Mouse (Mus musculus) forebrain, embryonic 14.5 days (tissue): Measurements from ENCODE around the gene Lrrn2. TPM values are rescaled to one million over a fixed set of nuclear protein-coding genes. Genes with fewer than 3 reads are reported as not detected.

ENCODE experiments used
- ATAC-seq: fragments of 200-750 bp; cut with Nextera tagmentation; 2 replicates; pipeline ENCODE4 v1.8.0; 2017; ENCODE audit warnings: mild to moderate bottlenecking, moderate library complexity
- DNase-seq: peaks from one replicate; pipeline ENCODE4 v3.0.0-alpha.2; 2015; ENCODE audit warnings: low spot score
- H3K27ac ChIP-seq: fragments of 300-500 bp; sonication (generic); 2 replicates; pipeline ENCODE4 v1.5.1; 2014; ENCODE audit warnings: low read depth, mild to moderate bottlenecking, control low read depth, low read length, moderate library complexity
- H3K27me3 ChIP-seq: fragments of 300-500 bp; sonication (generic); replicated peaks from 2 replicates; pipeline ENCODE4 v1.6.1; 2014; ENCODE audit warnings: low read length, control low read depth, mixed read lengths; ENCODE audit not compliant: control insufficient read depth, insufficient read depth
- H3K36me3 ChIP-seq: fragments of 300-500 bp; sonication (generic); 2 replicates; pipeline ENCODE4 v1.6.1; 2014; ENCODE audit warnings: low read length, control low read depth; ENCODE audit not compliant: control insufficient read depth, insufficient read depth
- H3K4me1 ChIP-seq: fragments of 300-500 bp; sonication (generic); 2 replicates; pipeline ENCODE4 v1.6.1; 2014; ENCODE audit warnings: antibody characterized with exemption, low read length, control low read depth; ENCODE audit not compliant: control insufficient read depth, insufficient read depth
- H3K4me2 ChIP-seq: fragments of 300-500 bp; sonication (generic); 2 replicates; pipeline ENCODE4 v1.6.1; 2014; ENCODE audit warnings: mild to moderate bottlenecking, control low read depth, low read length
- H3K4me3 ChIP-seq: fragments of 300-500 bp; sonication (generic); 2 replicates; pipeline ENCODE4 v1.5.1; 2014; ENCODE audit warnings: low read depth, low read length, control low read depth
- H3K9ac ChIP-seq: fragments of 300-500 bp; sonication (generic); 2 replicates; pipeline ENCODE4 v1.6.1; 2014; ENCODE audit warnings: mild to moderate bottlenecking, low read length, control low read depth, moderate library complexity
- H3K9me3 ChIP-seq: fragments of 300-500 bp; sonication (generic); replicated peaks from 2 replicates; pipeline ENCODE4 v1.6.1; 2016; ENCODE audit warnings: low read length, control low read depth, mixed read lengths; ENCODE audit not compliant: control insufficient read depth
- WGBS: fragments of 180-500 bp; shearing (Covaris S2); extraction: QIAGEN DNeasy Blood & Tissue Kit; methylation state at CpG from one replicate; pipeline ENCODE4 v1.1.7; 2014; 5-methylcytosine and 5-hydroxymethylcytosine counted together
- polyA plus RNA-seq: library from polyadenylated mRNA; unstranded; fragments of >200 nt; fragmentation: Nextera tagmentation; extraction: Ambion mirVana; gene quantifications from 2 replicates; pipeline ENCODE4 v1.2.1, GENCODE M21; 2014

Lrrn2 gene
- polyA plus RNA-seq, 1 experiment from 2014 or later, result 25.2 TPM

DNA sequence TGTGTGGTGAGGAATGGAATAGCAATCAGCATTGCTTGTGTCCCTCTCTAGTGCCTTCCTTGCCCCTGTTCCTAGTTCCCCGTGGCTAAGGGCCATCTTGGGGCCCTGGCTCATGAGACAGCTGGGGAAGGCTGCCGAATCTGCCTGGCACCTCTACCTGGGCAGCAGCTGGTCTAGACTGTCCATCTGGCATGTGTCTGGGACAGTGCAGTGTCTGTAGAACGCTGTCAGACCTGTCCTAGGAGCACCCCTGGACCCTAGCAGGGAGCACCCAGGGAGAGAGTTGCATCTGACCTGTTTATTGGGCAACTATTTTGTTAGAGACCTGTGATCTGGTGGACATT lies 48.8 kb downstream of the Lrrn2 start:
- DNase-seq (no peak), ATAC-seq (0 out of 2 replicates have a peak, but pooled peaks have one; percentile 20)
- WGBS, result 60% methylated on average over 3 of the region's 3 CpGs
- Histone ChIP-seq H3K27me3 (no peaks in the 10 kb centered on the region), H3K4me1 (no peaks in the 10 kb centered on the region), H3K36me3 (no peaks in the 10 kb centered on the region), H3K4me2 (no peak overlapping the region), H3K27ac (no peak overlapping the region), H3K4me3 (no peak overlapping the region), H3K9me3 (no peaks in the 10 kb centered on the region), H3K9ac (no peak overlapping the region)

DNA sequence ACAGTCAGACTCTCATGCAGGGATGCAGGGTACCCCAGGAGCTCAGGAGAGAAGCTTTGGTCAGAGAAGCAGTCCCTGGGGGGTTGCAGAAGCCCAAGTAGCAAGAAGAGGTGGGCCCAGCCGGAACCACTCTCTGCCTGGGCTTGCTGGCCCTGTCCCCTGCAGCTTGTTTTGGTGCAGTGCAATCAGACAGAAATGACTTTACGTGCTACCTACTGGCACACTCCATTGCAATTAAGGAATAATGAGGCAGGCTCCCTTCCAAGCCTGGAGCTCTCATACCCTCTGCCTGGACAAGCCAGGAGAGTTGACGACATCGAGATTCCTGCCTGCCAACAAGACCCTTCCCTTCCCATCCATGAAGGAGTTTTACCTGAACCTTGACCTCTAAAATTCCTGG lies 50.2 kb downstream of the Lrrn2 start:
- no peak for DNase-seq
- no peak for ATAC-seq
- 55% methylated on average over 4 of the region's 4 CpGs for WGBS
- Histone ChIP-seq H3K4me3 (no peak overlapping the region), H3K36me3 (no peaks in the 10 kb centered on the region), H3K27ac (no peak overlapping the region), H3K9me3 (no peaks in the 10 kb centered on the region), H3K4me1 (peaks cover 4% of the 10 kb centered on the region; the same call in 1 of the 2 replicates), H3K27me3 (no peaks in the 10 kb centered on the region), H3K4me2 (no peak overlapping the region), H3K9ac (no peak overlapping the region)

DNA sequence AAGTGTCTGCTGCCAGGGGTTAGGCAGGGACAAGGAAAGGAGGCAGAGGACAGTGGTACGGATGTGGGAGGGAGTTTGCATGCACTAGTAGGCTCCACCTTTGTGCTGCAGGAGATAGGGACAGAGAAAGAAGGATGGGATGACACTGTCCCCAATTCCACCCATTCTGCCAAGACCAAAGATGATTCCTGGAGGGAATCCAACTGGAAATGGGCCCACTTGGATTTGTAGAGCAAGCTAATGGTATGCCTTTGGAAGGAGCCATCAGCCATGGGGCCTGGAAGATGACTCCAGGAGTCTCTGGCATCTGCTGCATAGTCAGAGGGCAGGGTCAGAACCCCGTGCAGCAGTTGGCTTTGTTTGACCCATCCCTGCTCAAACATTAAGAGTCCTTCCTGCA lies 52.3 kb downstream of the Lrrn2 start:
- H3K27me3 ChIP-seq, result no peaks in the 10 kb centered on the region
- no peak overlapping the region for H3K4me3 ChIP-seq
- H3K4me2 ChIP-seq, result no peak overlapping the region
- peaks cover 4% of the 10 kb centered on the region; the same call in 1 of the 2 replicates for H3K4me1 ChIP-seq
- H3K9me3 ChIP-seq, result no peaks in the 10 kb centered on the region
- ATAC-seq, result no peak
- 79% methylated on average over 2 of the region's 2 CpGs for WGBS
- no peak overlapping the region for H3K9ac ChIP-seq
- no peak for DNase-seq
- no peaks in the 10 kb centered on the region for H3K36me3 ChIP-seq
- no peak overlapping the region for H3K27ac ChIP-seq

DNA sequence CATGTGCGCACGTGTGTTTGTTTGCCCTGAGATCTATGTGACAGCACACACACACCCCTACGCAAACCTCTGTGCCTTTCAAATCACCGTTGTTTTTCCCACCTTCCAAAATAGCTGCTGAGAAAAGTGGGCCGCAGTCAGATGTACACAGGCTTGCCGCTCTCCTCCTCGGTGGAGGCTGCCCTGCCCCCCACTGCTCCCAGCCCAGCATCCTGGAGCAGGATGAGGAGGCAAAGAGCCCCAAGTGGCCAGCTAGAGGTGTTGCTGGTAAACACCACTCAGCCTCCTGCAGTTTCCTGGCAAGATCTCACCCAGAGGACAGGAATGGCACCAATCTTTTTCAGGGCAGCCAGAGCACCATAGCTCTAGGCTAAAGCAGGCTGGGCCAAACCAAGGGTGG lies 54.8 kb downstream of the Lrrn2 start:
- peak; percentile 78 for DNase-seq
- WGBS, result 34% methylated on average over 7 of the region's 7 CpGs
- H3K9ac ChIP-seq, result no peak overlapping the region

DNA sequence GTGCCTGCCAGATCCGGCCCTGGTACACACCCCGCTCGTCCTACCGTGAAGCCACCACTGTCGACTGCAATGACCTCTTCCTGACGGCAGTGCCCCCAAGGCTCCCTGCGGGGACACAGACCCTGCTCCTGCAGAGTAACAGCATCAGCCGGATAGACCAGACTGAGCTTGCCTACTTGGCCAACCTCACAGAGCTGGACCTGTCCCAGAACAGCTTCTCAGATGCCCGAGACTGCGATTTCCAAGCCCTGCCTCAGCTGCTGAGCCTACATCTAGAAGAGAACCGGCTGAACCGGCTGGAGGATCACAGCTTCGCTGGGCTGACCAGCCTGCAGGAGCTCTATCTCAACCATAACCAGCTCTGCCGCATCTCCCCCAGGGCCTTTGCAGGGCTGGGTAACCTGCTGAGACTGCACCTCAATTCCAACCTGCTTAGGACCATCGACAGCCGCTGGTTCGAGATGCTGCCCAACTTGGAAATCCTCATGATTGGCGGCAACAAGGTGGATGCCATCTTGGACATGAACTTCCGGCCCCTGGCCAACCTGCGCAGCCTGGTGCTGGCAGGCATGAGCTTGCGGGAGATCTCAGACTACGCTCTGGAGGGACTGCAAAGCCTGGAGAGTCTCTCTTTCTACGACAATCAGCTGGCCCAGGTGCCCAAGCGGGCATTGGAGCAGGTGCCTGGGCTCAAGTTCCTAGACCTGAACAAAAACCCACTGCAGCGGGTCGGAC lies 57.4 kb downstream of the Lrrn2 start:
- no peaks in the 10 kb centered on the region for H3K9me3 ChIP-seq
- peaks cover 16% of the 10 kb centered on the region for H3K36me3 ChIP-seq
- no peak overlapping the region for H3K4me3 ChIP-seq
- H3K4me2 ChIP-seq, result no peak overlapping the region
- no peak overlapping the region for H3K9ac ChIP-seq
- WGBS, result 91% methylated on average over 26 of the region's 26 CpGs
- DNase-seq, result no peak
- peaks cover 4% of the 10 kb centered on the region; the same call in 1 of the 2 replicates for H3K4me1 ChIP-seq
- H3K27ac ChIP-seq, result no peak overlapping the region
- H3K27me3 ChIP-seq, result no peaks in the 10 kb centered on the region
- no peak for ATAC-seq

More for the DNA sequence above, 54.8 kb downstream of the Lrrn2 start:
- no peak overlapping the region for H3K4me3 ChIP-seq
- no peak overlapping the region for H3K27ac ChIP-seq
- H3K4me1 ChIP-seq, result peaks cover 4% of the 10 kb centered on the region; the same call in 1 of the 2 replicates
- H3K36me3 ChIP-seq, result peaks cover 16% of the 10 kb centered on the region
- no peak overlapping the region for H3K4me2 ChIP-seq
- no peaks in the 10 kb centered on the region for H3K9me3 ChIP-seq
- peak; percentile 83 for ATAC-seq
- no peaks in the 10 kb centered on the region for H3K27me3 ChIP-seq

DNA sequence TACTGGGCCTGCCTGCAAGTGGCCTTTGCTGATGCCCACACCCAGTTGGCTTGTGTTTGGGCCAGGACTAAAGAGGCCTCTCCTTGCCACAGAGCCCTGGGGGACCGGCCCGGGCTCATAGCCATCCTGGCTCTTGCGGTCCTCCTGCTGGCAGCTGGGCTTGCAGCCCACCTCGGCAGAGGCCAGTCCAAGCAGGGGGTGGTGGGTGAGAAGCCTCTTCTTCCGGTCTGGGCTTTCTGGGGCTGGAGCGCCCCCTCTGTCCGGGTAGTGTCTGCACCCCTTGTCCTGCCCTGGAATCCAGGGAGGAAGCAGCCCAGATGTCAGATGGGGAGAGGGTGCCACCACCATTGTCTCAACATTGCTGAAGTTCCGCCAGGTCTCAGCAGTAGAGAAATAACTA lies 58.9 kb downstream of the Lrrn2 start:
- Histone ChIP-seq H3K9me3 (no peaks in the 10 kb centered on the region), H3K4me2 (no peak overlapping the region), H3K4me3 (no peak overlapping the region), H3K27me3 (no peaks in the 10 kb centered on the region), H3K9ac (no peak overlapping the region), H3K4me1 (peaks cover 4% of the 10 kb centered on the region; the same call in 1 of the 2 replicates), H3K36me3 (peaks cover 16% of the 10 kb centered on the region), H3K27ac (no peak overlapping the region)
- ATAC-seq (no peak), DNase-seq (no peak)
- 88% methylated on average over 8 of the region's 8 CpGs for WGBS

DNA sequence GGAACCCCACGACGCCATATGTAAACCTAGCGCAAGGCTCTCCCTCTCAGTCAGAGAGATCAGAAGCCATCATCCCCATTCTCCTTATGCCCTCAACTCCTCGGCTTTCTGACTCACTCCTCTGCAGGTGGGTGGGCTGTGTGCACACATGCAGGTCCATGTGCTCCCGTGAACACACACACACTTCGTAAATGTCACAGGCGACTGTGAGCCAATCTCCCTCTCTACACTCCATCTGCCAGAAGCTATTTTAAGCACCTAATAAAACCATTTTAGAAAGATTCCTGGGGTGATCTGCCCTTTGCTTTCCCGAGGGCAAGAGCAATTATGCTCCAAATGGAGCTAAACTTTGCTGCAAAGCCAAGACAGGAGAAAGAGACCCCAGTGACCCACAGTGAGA lies 65.8 kb downstream of the Lrrn2 start:
- ATAC-seq, result no peak
- no peak overlapping the region for H3K9ac ChIP-seq
- H3K27ac ChIP-seq, result no peak overlapping the region
- no peaks in the 10 kb centered on the region for H3K4me1 ChIP-seq
- no peak for DNase-seq
- no peaks in the 10 kb centered on the region for H3K27me3 ChIP-seq
- H3K4me2 ChIP-seq, result no peak overlapping the region
- no peaks in the 10 kb centered on the region for H3K36me3 ChIP-seq
- no peaks in the 10 kb centered on the region for H3K9me3 ChIP-seq
- no peak overlapping the region for H3K4me3 ChIP-seq
- 68% methylated on average over 8 of the region's 8 CpGs for WGBS

DNA sequence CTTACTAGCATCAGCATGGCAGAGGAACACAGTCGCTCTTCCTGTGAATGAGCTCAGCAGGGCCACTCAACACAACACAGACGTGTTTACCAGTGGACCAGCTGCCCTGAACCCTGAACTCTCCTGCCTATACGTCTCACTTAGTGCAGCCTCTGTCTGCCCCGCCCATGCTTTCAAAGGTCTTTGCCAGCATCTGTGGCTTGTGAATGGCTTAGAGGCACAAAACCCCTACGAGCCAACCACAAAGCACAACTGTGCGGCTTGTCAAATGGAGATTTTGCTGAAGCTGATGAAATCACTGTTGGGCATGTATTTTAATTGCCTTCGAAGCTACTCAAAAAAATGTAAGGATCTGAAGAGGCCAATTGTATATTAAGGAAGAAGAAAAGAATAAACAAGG lies 67.7 kb downstream of the Lrrn2 start:
- Histone ChIP-seq H3K4me3 (no peak overlapping the region), H3K9ac (no peak overlapping the region), H3K9me3 (no peaks in the 10 kb centered on the region), H3K4me1 (no peaks in the 10 kb centered on the region), H3K27ac (no peak overlapping the region), H3K36me3 (no peaks in the 10 kb centered on the region), H3K4me2 (no peak overlapping the region), H3K27me3 (no peaks in the 10 kb centered on the region)
- whole genome bisulfite sequencing, result 24% methylated on average over 7 of the region's 7 CpGs
- DNase-seq (no peak), ATAC-seq (no peak)

DNA sequence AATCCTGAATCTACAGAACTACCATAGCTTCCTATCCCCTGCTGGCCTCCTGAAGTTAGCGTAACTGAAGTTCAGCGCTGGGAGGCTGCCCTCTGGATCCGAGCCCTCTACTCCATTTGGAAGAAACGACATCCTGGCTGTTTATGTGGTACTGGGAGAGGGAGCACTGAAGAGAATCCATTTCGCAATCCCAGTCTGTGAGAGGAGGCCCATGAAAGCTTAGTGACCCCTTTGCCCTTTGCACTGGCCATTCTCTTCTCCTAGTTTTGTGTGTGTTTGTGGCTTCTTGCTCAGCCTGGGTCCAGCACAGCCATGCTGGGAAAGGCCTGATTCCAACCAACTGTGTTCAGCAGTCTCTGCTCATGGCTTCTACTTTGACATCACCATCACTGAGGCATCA lies 76.7 kb downstream of the Lrrn2 start:
- Histone ChIP-seq H3K4me1 (no peaks in the 10 kb centered on the region), H3K27me3 (no peaks in the 10 kb centered on the region), H3K36me3 (no peaks in the 10 kb centered on the region), H3K9me3 (no peaks in the 10 kb centered on the region), H3K9ac (no peak overlapping the region), H3K4me3 (no peak overlapping the region), H3K4me2 (no peak overlapping the region), H3K27ac (no peak overlapping the region)
- DNase-seq (no peak), ATAC-seq (no peak)
- WGBS, result 88% methylated on average over 5 of the region's 5 CpGs
